Mouse (Mus musculus) kidney, postnatal 0 days (tissue): Measurements from ENCODE around the gene Mcf2l. TPM values are rescaled to one million over a fixed set of nuclear protein-coding genes. Genes with fewer than 3 reads are reported as not detected.

Experiments
- ATAC-seq: fragments of 200-750 bp; cut with Nextera tagmentation; replicated peaks from 2 replicates; pipeline ENCODE4 v1.8.0; 2017; ENCODE audit warnings: low read depth, moderate number of reproducible peaks, moderate TSS enrichment, moderate library complexity; ENCODE audit not compliant: low FRiP score
- DNase-seq: peaks from one replicate; pipeline ENCODE4 v3.0.0-alpha.2; 2016; ENCODE audit warnings: low spot score
- H3K27ac ChIP-seq: fragments of 300-500 bp; sonication (generic); 2 replicates; pipeline ENCODE4 v1.5.1; 2014; ENCODE audit warnings: mild to moderate bottlenecking
- H3K27me3 ChIP-seq: fragments of 300-500 bp; sonication (generic); 2 replicates; pipeline ENCODE4 v1.6.1; 2014; ENCODE audit warnings: low read length, mixed read lengths; ENCODE audit not compliant: insufficient read depth
- H3K36me3 ChIP-seq: fragments of 300-500 bp; sonication (generic); 2 replicates; pipeline ENCODE4 v1.6.1; 2014; ENCODE audit warnings: low read length, mixed read lengths; ENCODE audit not compliant: insufficient read depth
- H3K4me1 ChIP-seq: fragments of 300-500 bp; sonication (generic); replicated peaks from 2 replicates; pipeline ENCODE4 v1.6.1; 2014; ENCODE audit warnings: antibody characterized with exemption, low read length, mixed read lengths; ENCODE audit not compliant: insufficient read depth
- H3K4me2 ChIP-seq: fragments of 300-500 bp; sonication (generic); 2 replicates; pipeline ENCODE4 v1.6.1; 2014; ENCODE audit warnings: mild to moderate bottlenecking, low read length, moderate library complexity, mixed read lengths
- H3K4me3 ChIP-seq: fragments of 300-500 bp; sonication (generic); replicated peaks from 2 replicates; pipeline ENCODE4 v1.5.1; 2014; ENCODE audit warnings: low read depth, low read length
- H3K9ac ChIP-seq: fragments of 300-500 bp; sonication (generic); 2 replicates; pipeline ENCODE4 v1.6.1; 2014; ENCODE audit warnings: low read depth, low read length
- H3K9me3 ChIP-seq: fragments of 300-500 bp; sonication (generic); replicated peaks from 2 replicates; pipeline ENCODE4 v1.6.1; 2016; ENCODE audit warnings: low read length, inconsistent platforms, mixed read lengths
- CTCF ChIP-seq: IDR thresholded peaks from 2 replicates; pipeline ENCODE4 v1.5.1; 2016; ENCODE audit warnings: antibody characterized with exemption, low read depth, mild to moderate bottlenecking, moderate library complexity
- WGBS: fragments of 180-500 bp; shearing (Covaris S2); extraction: QIAGEN DNeasy Blood & Tissue Kit; methylation state at CpG from one replicate; pipeline ENCODE4 v1.1.7; 2014; 5-methylcytosine and 5-hydroxymethylcytosine counted together
- polyA plus RNA-seq: library from polyadenylated mRNA; unstranded; fragments of >200 nt; fragmentation: Nextera tagmentation; extraction: Ambion mirVana; gene quantifications from 2 replicates; pipeline ENCODE4 v1.2.1, GENCODE M21; 2015

Gene Mcf2l
- polyA plus RNA-seq, 1 experiment from 2014 or later, result 11.2 TPM

DNA sequence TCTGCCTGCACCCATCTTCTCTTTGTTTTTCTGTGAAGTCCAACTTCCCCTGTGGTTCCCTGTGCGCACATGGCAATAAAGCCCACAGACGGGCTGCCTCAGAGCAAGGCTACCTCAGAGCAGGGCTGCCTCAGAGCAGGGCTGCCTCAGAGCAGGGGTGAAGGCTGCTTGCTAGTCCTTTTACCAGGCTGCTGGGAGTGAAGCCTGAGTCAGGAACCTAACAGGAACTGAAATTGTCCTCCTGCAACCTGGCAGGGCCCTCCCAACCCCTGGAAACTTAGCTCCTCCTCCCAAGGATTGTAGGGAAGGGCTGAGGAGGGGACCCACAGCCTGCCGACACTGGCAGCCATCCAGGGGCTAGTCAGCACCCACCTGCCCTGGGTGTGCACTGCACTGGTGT, 60.2 kb downstream of the Mcf2l start:
- Histone ChIP-seq H3K9ac (no peak overlapping the region), H3K27me3 (no peaks in the 10 kb centered on the region), H3K9me3 (no peaks in the 10 kb centered on the region), H3K4me2 (no peak overlapping the region), H3K27ac (peak overlapping the region; percentile 13; the same call in 1 of the 2 replicates), H3K4me3 (no peak overlapping the region), H3K4me1 (peaks cover 25% of the 10 kb centered on the region), H3K36me3 (no peaks in the 10 kb centered on the region)
- 46% methylated on average over 3 of the region's 3 CpGs for WGBS
- no peak for DNase-seq
- TF ChIP-seq CTCF, result no peak
- ATAC-seq, result no peak

DNA sequence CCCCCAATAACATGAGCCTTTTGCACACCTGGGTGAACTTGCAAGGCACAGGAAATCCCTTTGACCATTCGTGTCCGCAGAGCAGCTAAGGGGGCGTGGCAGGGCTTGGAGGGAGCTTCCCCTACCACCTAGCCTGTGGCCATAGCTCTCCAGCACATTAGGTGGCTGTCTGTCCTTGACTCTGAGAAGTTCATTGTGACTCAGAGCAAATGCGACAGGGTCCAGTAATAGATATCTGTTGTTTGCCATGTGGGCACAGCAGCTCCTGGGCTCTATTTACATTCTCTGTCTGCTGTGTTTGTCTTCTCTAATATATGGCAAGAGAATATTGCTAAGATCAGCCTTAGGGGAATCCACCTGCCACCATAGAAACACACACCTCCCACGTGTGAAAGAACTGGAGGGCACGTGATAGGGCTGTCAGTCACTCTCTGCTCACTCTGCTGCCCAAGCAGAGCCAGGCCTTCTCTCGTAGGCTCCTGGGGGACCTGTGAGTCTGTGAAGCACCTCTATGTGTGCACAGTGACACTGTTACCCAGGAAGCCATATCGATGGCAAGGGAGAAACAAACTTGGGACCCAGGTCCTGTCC, 60.9 kb downstream of the Mcf2l start:
- peaks cover 23% of the 10 kb centered on the region for H3K4me1 ChIP-seq
- H3K4me3 ChIP-seq, result no peak overlapping the region
- H3K9me3 ChIP-seq, result no peaks in the 10 kb centered on the region
- no peak overlapping the region for H3K4me2 ChIP-seq
- no peaks in the 10 kb centered on the region for H3K36me3 ChIP-seq
- no peak for TF ChIP-seq CTCF
- ATAC-seq (peak; percentile 70), DNase-seq (peak; percentile 61)
- H3K9ac ChIP-seq, result no peak overlapping the region
- H3K27me3 ChIP-seq, result no peaks in the 10 kb centered on the region
- 36% methylated on average over 8 of the region's 8 CpGs for WGBS
- peak overlapping the region; percentile 11; the same call in 1 of the 2 replicates for H3K27ac ChIP-seq

DNA sequence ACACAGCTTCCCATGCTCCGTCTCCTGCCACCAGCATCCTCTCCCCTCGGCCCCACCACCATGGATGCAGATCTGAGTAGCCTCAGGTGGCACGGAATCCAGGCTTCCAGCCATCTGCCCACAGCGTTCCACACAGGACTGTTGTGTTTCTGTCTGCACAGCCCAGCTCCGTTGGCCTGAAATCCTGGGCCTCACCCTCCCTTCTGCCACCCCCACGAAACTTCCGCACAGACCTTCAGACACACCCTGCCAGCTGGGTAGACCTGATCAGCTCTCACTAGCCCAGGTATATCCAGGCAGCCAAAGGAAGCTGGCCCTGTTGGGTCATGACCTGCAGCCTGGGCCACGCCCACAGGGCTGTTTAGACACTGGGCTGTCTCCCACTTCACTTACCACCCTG, 66.9 kb downstream of the Mcf2l start:
- H3K9ac ChIP-seq, result no peak overlapping the region
- DNase-seq, result no peak
- H3K27ac ChIP-seq, result no peak overlapping the region
- no peaks in the 10 kb centered on the region for H3K9me3 ChIP-seq
- H3K27me3 ChIP-seq, result no peaks in the 10 kb centered on the region
- WGBS, result 85% methylated on average over 8 of the region's 8 CpGs
- no peaks in the 10 kb centered on the region for H3K36me3 ChIP-seq
- H3K4me1 ChIP-seq, result no peaks in the 10 kb centered on the region
- no peak overlapping the region for H3K4me3 ChIP-seq
- no peak for TF ChIP-seq CTCF
- ATAC-seq, result no peak
- H3K4me2 ChIP-seq, result no peak overlapping the region

DNA sequence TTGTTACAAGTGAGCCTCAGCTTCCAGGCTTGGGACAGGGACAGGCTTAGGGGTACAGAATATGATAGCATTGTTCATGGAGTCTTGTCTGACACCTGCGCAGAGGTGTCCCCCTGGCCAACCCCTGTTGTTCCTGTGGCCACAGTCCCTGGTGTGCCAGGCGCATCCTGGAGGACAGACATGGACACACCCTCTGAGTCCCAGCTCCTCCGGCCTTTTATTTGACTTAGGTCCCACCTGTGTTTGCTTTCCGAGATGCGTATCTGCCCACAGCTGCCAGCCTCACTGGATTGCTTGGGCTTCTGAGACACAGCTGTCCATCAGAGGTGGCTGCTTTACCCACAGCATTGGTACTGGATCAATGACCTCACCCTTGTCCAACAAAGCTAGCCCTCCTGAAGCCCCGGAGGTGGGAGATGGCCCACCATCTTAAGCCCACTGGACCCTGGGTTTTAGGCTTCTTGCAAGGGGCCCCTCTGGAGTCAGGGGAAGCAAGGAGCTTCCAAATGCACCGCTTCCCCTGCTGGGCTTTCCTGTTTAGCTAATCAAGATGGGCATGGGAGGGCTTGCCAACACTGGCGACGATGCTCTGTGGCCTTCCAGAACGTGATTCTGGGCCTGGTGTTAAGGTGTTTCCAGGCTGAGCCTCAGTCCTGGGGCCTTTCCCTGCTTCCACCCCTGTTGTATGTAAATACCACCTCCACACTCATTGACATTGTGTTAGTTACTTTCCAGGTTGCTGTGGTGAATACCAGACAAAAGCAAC, 67.7 kb downstream of the Mcf2l start:
- no peak overlapping the region for H3K4me2 ChIP-seq
- no peak overlapping the region for H3K9ac ChIP-seq
- H3K27me3 ChIP-seq, result no peaks in the 10 kb centered on the region
- no peaks in the 10 kb centered on the region for H3K4me1 ChIP-seq
- WGBS, result 78% methylated on average over 10 of the region's 10 CpGs
- TF ChIP-seq CTCF, result no peak
- DNase-seq (no peak), ATAC-seq (no peak)
- H3K36me3 ChIP-seq, result no peaks in the 10 kb centered on the region
- no peak overlapping the region for H3K4me3 ChIP-seq
- no peaks in the 10 kb centered on the region for H3K9me3 ChIP-seq
- no peak overlapping the region for H3K27ac ChIP-seq

DNA sequence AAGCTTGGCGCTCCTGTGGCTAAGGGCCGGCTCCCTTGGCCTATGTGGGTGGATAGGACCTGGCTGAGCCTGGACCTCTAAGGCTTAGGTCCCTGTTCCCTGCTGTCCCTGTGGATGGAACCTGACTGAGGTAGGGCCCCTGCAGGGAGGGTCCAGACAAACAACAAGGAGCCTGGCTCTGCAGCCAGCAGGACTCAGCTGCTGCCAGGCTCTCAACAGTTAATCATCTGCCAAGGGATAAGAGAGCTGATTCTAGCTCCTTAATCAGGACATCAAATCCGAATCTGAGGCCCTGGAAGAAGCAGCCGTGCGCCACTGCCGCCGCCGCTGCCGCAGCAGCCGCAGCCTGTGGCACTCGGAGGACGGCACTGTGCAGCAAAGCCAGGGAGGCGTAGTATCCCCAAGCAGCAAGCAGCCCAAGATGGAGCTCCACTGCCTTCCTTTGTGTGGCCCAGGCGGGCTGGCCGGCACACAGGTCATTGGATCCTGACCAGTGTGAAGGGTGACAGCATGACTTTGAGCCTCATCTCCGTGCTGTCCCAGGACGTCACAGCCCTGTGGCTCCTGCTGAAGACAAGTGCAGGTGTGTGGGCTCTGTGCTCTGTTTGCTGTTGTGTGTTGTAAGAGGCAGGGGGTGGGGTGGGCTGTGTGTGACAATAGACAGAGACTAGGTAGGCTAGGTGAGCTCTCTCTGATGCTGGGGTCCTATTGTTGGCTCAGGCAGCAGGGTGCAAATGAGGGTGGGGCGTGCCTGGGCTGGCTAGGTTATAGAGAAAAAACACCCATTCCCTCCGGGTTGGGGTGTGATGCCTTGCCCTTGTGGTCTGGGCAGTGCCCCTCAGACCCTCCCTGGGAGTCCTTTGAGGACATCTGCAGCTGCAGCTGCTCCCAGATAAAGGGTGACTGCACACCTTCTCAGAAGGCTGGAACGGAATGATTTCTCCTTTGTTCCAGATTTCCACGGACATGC, 74.3 kb downstream of the Mcf2l start:
- DNase-seq (peak; percentile 67), ATAC-seq (peak; percentile 61; the same call in 1 of the 2 replicates)
- Histone ChIP-seq H3K9me3 (no peaks in the 10 kb centered on the region), H3K9ac (peak overlapping the region; percentile 49; the same call in 1 of the 2 replicates), H3K27me3 (no peaks in the 10 kb centered on the region), H3K36me3 (no peaks in the 10 kb centered on the region), H3K27ac (0 out of 2 replicates have a peak overlapping the region, but pooled peaks have one; percentile 13), H3K4me3 (peak overlapping the region; percentile 37), H3K4me2 (peak overlapping the region; percentile 63), H3K4me1 (peaks cover 8% of the 10 kb centered on the region; the same call in 1 of the 2 replicates)
- 7% methylated on average over 21 of the region's 21 CpGs for WGBS
- no peak for TF ChIP-seq CTCF

DNA sequence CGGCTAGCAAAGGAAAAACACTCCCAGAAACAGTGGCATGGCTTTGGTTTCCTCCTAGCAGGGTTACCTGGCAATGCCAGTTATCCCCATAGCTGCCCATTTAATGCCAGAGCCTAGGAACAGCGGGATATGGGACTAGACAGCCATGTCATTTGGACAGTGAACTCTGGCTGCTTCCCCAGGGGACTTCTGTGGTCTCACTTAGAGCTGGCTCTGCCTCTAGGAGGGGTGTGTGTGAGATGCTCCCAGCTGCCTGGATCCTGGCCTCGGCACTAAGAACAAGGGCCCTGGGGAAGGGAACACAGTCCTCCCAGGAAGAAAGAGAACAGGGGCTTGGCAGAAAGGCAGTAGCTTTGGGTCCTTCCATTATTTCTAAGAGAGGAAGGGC, 75.0 kb downstream of the Mcf2l start:
- H3K4me1 ChIP-seq, result peaks cover 8% of the 10 kb centered on the region; the same call in 1 of the 2 replicates
- DNase-seq (no peak), ATAC-seq (no peak)
- no peak for TF ChIP-seq CTCF
- no peaks in the 10 kb centered on the region for H3K36me3 ChIP-seq
- H3K4me2 ChIP-seq, result peak overlapping the region; percentile 63
- 21% methylated on average over 3 of the region's 3 CpGs for WGBS
- 0 out of 2 replicates have a peak overlapping the region, but pooled peaks have one; percentile 13 for H3K27ac ChIP-seq
- H3K9ac ChIP-seq, result peak overlapping the region; percentile 49; the same call in 1 of the 2 replicates
- H3K4me3 ChIP-seq, result peak overlapping the region; percentile 37; the same call in 1 of the 2 replicates
- H3K9me3 ChIP-seq, result no peaks in the 10 kb centered on the region
- H3K27me3 ChIP-seq, result no peaks in the 10 kb centered on the region
